Mouse (Mus musculus) heart, embryonic 14.5 days (tissue): ENCODE results near the gene Cyb561a3. TPM values are rescaled to one million over a fixed set of nuclear protein-coding genes. Genes with fewer than 3 reads are reported as not detected.

Source experiments
- ATAC-seq: fragments of 200-750 bp; cut with Nextera tagmentation; 2 replicates; pipeline ENCODE4 v1.8.0; 2017; ENCODE audit warnings: low read depth, moderate TSS enrichment; ENCODE audit not compliant: insufficient number of reproducible peaks, insufficient read depth, low FRiP score
- H3K27ac ChIP-seq, 2 experiments: fragments of 200-500 bp in 1 of 2; fragments of 300-500 bp in 1 of 2; sonication (generic) in 1 of 2; replicated peaks in 1 of 2; 2 replicates each; pipeline ENCODE4 v1.5.1; 2012 to 2014; ENCODE audit warnings: low read depth in 2 of 2, low read length in 2 of 2, control low read depth in 1 of 2, mild to moderate bottlenecking in 1 of 2, mixed read lengths in 1 of 2; ENCODE audit not compliant: control insufficient read depth in 1 of 2, insufficient read depth in 1 of 2
- H3K27me3 ChIP-seq: fragments of 300-500 bp; sonication (generic); 2 replicates; pipeline ENCODE4 v1.6.1; 2014; ENCODE audit warnings: mild to moderate bottlenecking, low read length, control low read depth; ENCODE audit not compliant: control insufficient read depth, insufficient read depth
- H3K36me3 ChIP-seq: fragments of 300-500 bp; sonication (generic); 2 replicates; pipeline ENCODE4 v1.6.1; 2014; ENCODE audit warnings: mild to moderate bottlenecking, control low read depth, low read length, mixed read lengths; ENCODE audit not compliant: control insufficient read depth, insufficient read depth
- H3K4me1 ChIP-seq, 2 experiments: fragments of 200-500 bp in 1 of 2; fragments of 300-500 bp in 1 of 2; sonication (generic) in 1 of 2; 2 replicates each; pipeline ENCODE4 v1.6.1; 2012 to 2014; ENCODE audit warnings: low read length in 2 of 2, control low read depth in 1 of 2, mixed read lengths in 1 of 2; ENCODE audit not compliant: control insufficient read depth in 2 of 2, insufficient read depth in 2 of 2
- H3K4me2 ChIP-seq: fragments of 300-500 bp; sonication (generic); 2 replicates; pipeline ENCODE4 v1.6.1; 2014; ENCODE audit warnings: mild to moderate bottlenecking, low read length
- H3K4me3 ChIP-seq, 2 experiments: fragments of 200-500 bp in 1 of 2; fragments of 300-500 bp in 1 of 2; sonication (generic) in 1 of 2; 2 replicates each; pipeline ENCODE4 v1.5.1; 2012 to 2014; ENCODE audit warnings: low read length in 2 of 2, mild to moderate bottlenecking in 2 of 2, control low read depth in 1 of 2, low read depth in 1 of 2, moderate library complexity in 1 of 2; ENCODE audit not compliant: control insufficient read depth in 1 of 2, insufficient read depth in 1 of 2
- H3K9ac ChIP-seq: fragments of 300-500 bp; sonication (generic); 2 replicates; pipeline ENCODE4 v1.6.1; 2014; ENCODE audit warnings: mild to moderate bottlenecking, low read length
- H3K9me3 ChIP-seq: fragments of 300-500 bp; sonication (generic); 2 replicates; pipeline ENCODE4 v1.6.1; 2016; ENCODE audit warnings: low read length, control low read depth; ENCODE audit not compliant: control insufficient read depth
- WGBS: fragments of 180-500 bp; shearing (Covaris S2); extraction: QIAGEN DNeasy Blood & Tissue Kit; methylation state at CpG from one replicate; pipeline ENCODE4 v1.1.7; 2014; 5-methylcytosine and 5-hydroxymethylcytosine counted together
- polyA plus RNA-seq: library from polyadenylated mRNA; unstranded; fragments of >200 nt; fragmentation: Nextera tagmentation; extraction: Ambion mirVana; gene quantifications from 2 replicates; pipeline ENCODE4 v1.2.1, GENCODE M21; 2014

Gene Cyb561a3
- polyA plus RNA-seq, 1 experiment from 2014 or later: 19.9 TPM

GRCm38 (mm10) chr19:10605293-10605900 lies 28.4 kb downstream of the Cyb561a3 start, which contains the start of the genes Ddb1 and Tkfc:
Gene Ddb1, plus strand, starts transcription at chr19:10605327.
Gene Tkfc, minus strand, starts transcription at chr19:10605654.
- H3K27ac ChIP-seq: peak within 1 kb of the TSS; percentile 85 to 91
- peaks cover 38% of the 10 kb centered on the region for H3K36me3 ChIP-seq
- ATAC-seq: peak; percentile 95
- H3K9me3 ChIP-seq: no peaks in the 10 kb centered on the region
- peak within 1 kb of the TSS; percentile 94 for H3K9ac ChIP-seq
- H3K4me2 ChIP-seq: peak within 1 kb of the TSS; percentile 81
- no peaks in the 10 kb centered on the region for H3K27me3 ChIP-seq
- WGBS: 0% methylated on average over 45 of the region's 49 CpGs
- H3K4me1 ChIP-seq: peaks cover 16 to 39% of the 10 kb centered on the region in 2 experiments
- H3K4me3 ChIP-seq: peak within 1 kb of the TSS; percentile 83 to 94

- Histone ChIP-seq H3K27me3 (no peaks in the 10 kb centered on the region), H3K4me3 (peak overlapping the region; percentile 83 to 94), H3K36me3 (peaks cover 45% of the 10 kb centered on the region), H3K9me3 (no peaks in the 10 kb centered on the region), H3K9ac (peak overlapping the region; percentile 94), H3K4me2 (peak overlapping the region; percentile 81), H3K27ac (peak overlapping the region; percentile 76 to 91), H3K4me1 (peaks cover 16 to 39% of the 10 kb centered on the region in 2 experiments)
- ATAC-seq: peak; percentile 1; the same call in 1 of the 2 replicates
- 4% methylated on average over 20 of the region's 20 CpGs for WGBS
Observed at GRCm38 (mm10) chr19:10605901-10606622, 29.1 kb downstream of the Cyb561a3 start.

- H3K4me1 ChIP-seq: peaks cover 10 to 29% of the 10 kb centered on the region in 2 experiments
- H3K27ac ChIP-seq: no peak overlapping the region
- H3K4me3 ChIP-seq: no peak overlapping the region
- H3K9me3 ChIP-seq: no peaks in the 10 kb centered on the region
- H3K4me2 ChIP-seq: no peak overlapping the region
- no peaks in the 10 kb centered on the region for H3K27me3 ChIP-seq
- no peak for ATAC-seq
- no peak overlapping the region for H3K9ac ChIP-seq
- H3K36me3 ChIP-seq: peaks cover 71% of the 10 kb centered on the region
- WGBS: 75% methylated on average over 5 of the region's 5 CpGs
Observed at GRCm38 (mm10) chr19:10608573-10609240, 31.7 kb downstream of the Cyb561a3 start.

- H3K36me3 ChIP-seq: peaks cover 22% of the 10 kb centered on the region
- H3K9me3 ChIP-seq: no peaks in the 10 kb centered on the region
- H3K4me1 ChIP-seq: peaks cover 3 to 18% of the 10 kb centered on the region in 2 experiments; a peak in 3 of 4 replicates
- H3K27me3 ChIP-seq: no peaks in the 10 kb centered on the region
- peak within 1 kb of the TSS; percentile 49 to 51 for H3K4me3 ChIP-seq
- no peak within 1 kb of the TSS for H3K27ac ChIP-seq
- H3K9ac ChIP-seq: peak within 1 kb of the TSS; percentile 71
- WGBS: 2% methylated on average over 32 of the region's 32 CpGs
- peak within 1 kb of the TSS; percentile 99 for H3K4me2 ChIP-seq
- ATAC-seq: peak; percentile 52; the same call in 1 of the 2 replicates
Observed at GRCm38 (mm10) chr19:10634106-10634871, 57.3 kb downstream of the Cyb561a3 start, which contains the start of gene Vwce. Gene Vwce, plus strand, starts transcription at chr19:10634213.

- ATAC-seq: peak; percentile 58
- Histone ChIP-seq H3K4me3 (peak overlapping the region; percentile 49 to 51), H3K4me2 (peak overlapping the region; percentile 99), H3K9ac (peak overlapping the region; percentile 71), H3K27ac (no peak overlapping the region), H3K9me3 (no peaks in the 10 kb centered on the region), H3K4me1 (peaks cover 3 to 18% of the 10 kb centered on the region in 2 experiments; a peak in 3 of 4 replicates), H3K36me3 (peaks cover 16% of the 10 kb centered on the region), H3K27me3 (no peaks in the 10 kb centered on the region)
- WGBS: 2% methylated on average over 21 of the region's 21 CpGs
Observed at GRCm38 (mm10) chr19:10634872-10635318, 57.9 kb downstream of the Cyb561a3 start.

- Histone ChIP-seq H3K27me3 (no peaks in the 10 kb centered on the region), H3K9me3 (no peaks in the 10 kb centered on the region), H3K4me1 (peaks cover 5 to 20% of the 10 kb centered on the region in 2 experiments; a peak in 3 of 4 replicates), H3K4me2 (no peak overlapping the region), H3K4me3 (no peak overlapping the region), H3K27ac (no peak overlapping the region), H3K9ac (no peak overlapping the region), H3K36me3 (no peaks in the 10 kb centered on the region)
- ATAC-seq: no peak
- 40% methylated on average over 7 of the region's 7 CpGs for WGBS
Observed at GRCm38 (mm10) chr19:10637840-10638239, 60.9 kb downstream of the Cyb561a3 start.

GRCm38 (mm10) chr19:10640080-10640479 lies 63.1 kb downstream of the Cyb561a3 start:
- Histone ChIP-seq H3K4me2 (0 out of 2 replicates have a peak overlapping the region, but pooled peaks have one; percentile 2), H3K27me3 (no peaks in the 10 kb centered on the region), H3K9me3 (no peaks in the 10 kb centered on the region), H3K4me3 (no peak overlapping the region), H3K9ac (no peak overlapping the region), H3K4me1 (peaks cover 2 to 8% of the 10 kb centered on the region in 2 experiments; a peak in 3 of 4 replicates), H3K27ac (no peak overlapping the region), H3K36me3 (no peaks in the 10 kb centered on the region)
- WGBS: 3% methylated on average over 5 of the region's 5 CpGs
- ATAC-seq: no peak
